Mouse (Mus musculus) mouse trophoblast stem cell (cell line): Measurements from ENCODE around the gene Rbl1.
"Not testable (repeated sequence)": the region's sequence is repeated elsewhere in the genome, so short reads cannot be mapped to it uniquely, and the experiment has no call there.

Experiments used
- in situ Hi-C, 2 experiments: fragments of 300-500 bp; cut with MseI, MboI; formaldehyde crosslinking; loops; 2 replicates in 1 of 2; 3 replicates in 1 of 2; pipeline ENCODE4 v1.15.1; 2025

Gene Rbl1

DNA sequence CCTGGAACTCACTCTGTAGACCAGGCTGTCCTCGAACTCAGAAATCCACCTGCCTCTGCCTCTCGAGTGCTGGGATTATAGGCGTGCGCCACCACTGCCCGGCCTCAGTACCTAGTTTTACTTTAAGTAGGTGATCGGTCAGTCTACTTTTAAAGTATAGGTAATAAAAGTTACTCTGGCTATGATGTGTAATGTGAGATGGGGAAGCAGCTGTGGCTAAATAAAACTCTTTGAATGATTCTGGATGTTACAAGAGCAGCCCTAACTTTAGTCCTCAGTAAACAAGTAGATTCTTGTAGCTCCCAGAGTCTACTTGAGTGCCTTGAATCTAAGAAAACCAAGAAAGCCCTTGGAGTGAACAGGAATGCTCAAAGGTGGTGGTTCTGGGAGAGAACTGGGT, 31.4 kb downstream of the Rbl1 start:
- in situ Hi-C loops, result no loop called here

GRCm38 (mm10) chr2:157170626-157171025, 33.7 kb downstream of the Rbl1 start:
- in situ Hi-C loops, result no loop called here

- in situ Hi-C loops, result no loop called here
These were observed 34.2 kb downstream of the Rbl1 start for GRCm38 (mm10) chr2:157170166-157170565.

DNA sequence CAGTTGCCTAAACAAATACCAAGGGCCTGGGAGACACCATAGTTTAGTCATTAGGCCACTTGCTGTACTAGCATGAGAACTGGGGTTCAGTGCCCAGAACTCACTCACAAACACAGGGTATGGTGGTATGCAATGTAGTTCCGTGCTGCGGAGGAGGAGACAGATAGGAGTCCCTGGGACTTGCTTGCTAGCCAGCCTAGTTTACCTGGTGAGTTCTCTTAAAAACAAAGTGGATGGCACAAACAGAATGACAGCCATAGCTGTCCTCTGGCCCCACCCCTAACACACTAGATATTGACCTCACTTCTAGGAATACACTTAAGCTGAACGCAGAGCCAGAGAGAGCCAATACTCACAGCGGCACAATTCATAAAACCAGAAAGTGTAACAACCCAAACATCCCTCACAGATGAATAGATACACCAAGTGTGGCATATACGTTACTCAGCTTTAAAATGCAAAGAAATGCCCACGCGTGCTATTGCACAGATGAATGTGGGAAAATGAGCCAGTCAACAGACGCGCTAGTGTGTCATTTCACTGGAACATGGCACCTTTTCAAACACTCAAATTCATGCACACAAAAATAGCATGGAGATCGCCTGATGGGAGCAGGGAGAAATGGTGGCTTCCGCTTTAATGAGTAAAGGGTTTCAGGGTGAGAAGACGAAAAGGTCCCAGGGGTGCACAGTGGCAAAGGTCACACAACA, 37.8 kb downstream of the Rbl1 start:
- in situ Hi-C loops, result no loop called here

- in situ Hi-C loops, result not testable (repeated sequence)
These were observed 38.8 kb downstream of the Rbl1 start for GRCm38 (mm10) chr2:157165312-157166224.

DNA sequence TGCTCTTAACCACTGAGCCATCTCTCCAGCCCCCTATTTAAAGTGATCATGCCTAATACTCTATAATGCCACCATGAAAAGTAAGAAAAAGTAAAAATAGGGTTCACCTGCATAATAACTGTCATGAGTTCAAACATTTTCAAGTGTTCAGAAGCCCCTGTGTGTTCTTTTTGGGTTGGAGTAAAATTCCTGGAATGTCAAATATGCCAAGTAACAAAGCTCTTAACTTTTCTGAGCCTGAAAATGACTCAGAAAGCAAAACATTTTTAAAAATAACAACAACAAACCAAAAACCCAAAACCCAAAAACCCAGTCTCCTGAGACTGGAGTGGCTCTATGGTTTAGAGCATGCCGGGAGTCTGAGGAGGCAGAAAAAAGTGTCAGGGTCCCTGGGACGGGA, 40.2 kb downstream of the Rbl1 start:
- in situ Hi-C loops, result no loop called here

- in situ Hi-C loops, result no loop called here
These were observed 48.3 kb downstream of the Rbl1 start for GRCm38 (mm10) chr2:157156079-157156478.

DNA sequence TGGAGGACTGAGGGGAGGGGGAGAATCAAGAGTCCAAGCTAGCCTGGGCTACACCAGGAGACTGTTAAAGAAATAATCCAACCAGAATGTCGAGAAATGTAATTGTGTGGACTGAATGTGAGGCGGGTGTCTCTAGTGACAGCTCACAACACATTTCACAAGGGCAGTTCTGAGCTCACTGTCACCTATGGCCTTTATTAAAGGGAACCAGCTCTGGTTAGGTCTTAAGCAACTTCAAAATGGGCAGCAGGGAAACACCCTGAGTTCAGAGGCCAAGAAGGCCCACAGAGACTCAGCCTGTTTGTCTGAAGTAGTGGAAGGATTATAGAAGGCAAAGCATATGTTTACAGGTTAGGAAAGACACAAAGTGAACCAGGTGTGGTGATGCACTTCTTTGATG, 51.1 kb downstream of the Rbl1 start:
- in situ Hi-C loops, result no loop called here

DNA sequence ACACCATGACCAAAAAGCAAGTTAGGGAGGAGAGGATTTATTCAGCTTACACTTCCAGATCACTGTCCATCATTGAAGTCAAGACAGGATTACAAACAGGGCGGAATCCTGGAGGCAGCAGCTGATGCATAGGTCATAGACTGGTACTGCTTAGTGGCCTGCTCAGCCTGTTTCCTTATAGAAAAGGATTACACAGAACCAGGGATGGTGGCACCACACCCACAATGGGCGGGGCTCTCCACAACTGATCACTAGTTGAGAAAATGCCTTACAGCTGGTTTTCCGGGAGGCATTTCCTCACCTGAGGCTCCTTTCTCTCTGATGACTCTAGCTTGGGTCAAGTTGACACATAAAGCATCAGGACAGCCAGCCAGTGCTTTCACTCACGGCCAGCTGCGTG, 55.9 kb downstream of the Rbl1 start:
- in situ Hi-C loops, result no loop called here

DNA sequence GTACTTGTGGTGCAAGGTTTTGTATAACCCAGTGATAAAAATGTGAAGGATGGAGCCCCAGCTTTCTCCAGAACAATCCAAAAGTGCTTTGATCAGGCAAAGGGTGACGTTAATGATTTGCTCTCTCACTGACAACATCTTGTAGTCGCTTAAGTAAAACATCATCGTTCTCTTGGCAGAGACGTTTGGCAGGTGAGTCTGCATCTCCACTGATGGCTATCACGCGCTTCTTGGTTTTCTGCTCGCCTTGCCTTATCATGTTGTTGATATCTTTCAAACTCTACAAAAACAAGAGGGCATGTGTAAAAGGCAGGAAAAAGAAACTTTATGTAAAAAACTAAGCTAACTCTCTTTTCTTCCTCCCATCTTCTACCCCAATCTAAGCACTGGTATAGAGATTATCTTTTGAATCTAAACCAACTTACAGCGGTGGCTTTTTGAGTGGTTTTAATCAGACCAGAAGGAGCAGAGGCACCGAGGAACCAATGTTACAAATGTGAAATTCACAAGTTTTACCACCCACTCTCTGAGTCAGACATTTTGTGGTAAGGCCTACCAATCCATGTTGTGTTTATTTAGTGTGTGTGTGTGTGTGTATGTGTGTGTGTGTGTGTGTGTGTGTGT, 56.8 kb downstream of the Rbl1 start:
- in situ Hi-C loops, result no loop called here

DNA sequence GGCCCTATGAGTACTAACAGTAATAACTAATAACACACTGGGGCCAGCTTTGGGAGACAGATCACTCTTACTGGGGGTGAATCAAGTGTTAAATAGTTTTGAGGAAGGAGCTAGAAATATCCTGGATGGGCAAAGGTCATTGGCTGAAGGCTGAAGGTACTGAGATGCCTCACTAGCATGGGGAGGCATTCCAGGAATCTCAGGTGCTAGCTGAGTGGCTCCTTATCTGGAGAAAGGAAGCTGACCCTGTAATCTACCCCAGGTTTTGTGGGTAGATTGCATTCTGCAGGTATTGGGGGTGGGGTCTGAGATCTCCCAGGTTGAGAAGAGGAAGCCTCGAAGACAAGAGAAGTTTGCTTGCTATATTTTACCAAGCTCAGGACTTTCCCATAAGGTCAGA, 59.2 kb downstream of the Rbl1 start:
- in situ Hi-C loops, result no loop called here

DNA sequence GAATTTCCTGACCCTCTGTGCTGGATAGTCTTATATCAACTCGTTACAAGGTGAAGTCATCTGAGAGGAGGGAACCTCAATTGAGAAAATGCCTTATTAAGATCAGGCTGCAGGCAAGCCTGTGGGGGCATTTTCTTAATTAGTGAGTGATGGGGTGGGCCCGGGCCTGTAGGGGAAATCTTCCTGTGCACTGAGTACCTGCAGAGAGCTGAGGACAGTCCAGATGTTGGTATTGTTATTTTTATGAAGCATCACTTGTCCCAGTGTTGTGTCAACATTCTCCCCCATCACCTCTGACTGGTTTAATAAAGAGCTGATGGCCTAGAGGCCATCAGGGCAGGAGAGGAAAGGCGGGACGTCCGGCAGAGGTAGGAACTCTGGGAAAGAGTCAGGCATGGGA, 60.2 kb downstream of the Rbl1 start:
- in situ Hi-C loops, result no loop called here

DNA sequence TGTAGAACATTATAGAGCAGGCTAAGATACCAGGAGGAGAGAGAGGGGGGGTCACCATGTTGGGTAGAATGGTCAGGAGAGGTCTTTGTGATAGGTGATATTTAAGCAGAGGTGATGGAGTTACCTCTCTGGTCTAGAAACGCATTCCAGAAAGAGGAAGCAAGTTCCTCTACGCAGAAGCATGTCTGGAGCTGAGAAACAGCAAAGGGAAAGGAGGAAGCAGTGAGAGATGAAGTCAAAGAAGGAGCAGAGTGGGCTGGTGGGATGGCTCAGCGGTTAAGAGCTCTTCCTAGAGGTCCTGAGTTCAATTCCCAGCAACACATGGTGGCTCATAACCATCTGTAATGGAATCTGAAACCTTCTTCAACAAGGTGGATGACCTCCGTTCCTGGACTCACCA, 62.4 kb downstream of the Rbl1 start:
- in situ Hi-C loops, result no loop called here

- in situ Hi-C loops, result no loop called here
These were observed 65.0 kb downstream of the Rbl1 start for GRCm38 (mm10) chr2:157139251-157139802.

DNA sequence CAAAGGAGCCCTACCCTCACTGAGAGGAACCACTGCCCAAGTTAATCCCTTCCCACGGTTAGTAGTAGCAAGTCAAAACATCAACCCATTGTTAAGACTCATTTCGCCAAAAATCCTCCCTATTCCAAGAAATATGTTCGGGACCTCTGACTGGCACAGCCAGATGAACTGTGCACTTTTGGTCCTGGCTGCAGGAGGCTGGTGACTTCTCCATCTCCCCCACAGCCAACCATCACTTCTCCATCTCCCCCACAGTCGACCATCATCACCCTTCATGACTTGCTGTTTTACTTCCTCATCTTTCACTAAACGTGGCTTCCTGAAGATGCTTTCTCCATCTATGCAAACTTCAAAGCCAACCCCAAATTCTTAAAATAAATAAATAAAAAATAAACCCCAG, 65.5 kb downstream of the Rbl1 start:
- in situ Hi-C loops, result no loop called here

GRCm38 (mm10) chr2:157137959-157138731, 66.2 kb downstream of the Rbl1 start:
- in situ Hi-C loops, result no loop called here

DNA sequence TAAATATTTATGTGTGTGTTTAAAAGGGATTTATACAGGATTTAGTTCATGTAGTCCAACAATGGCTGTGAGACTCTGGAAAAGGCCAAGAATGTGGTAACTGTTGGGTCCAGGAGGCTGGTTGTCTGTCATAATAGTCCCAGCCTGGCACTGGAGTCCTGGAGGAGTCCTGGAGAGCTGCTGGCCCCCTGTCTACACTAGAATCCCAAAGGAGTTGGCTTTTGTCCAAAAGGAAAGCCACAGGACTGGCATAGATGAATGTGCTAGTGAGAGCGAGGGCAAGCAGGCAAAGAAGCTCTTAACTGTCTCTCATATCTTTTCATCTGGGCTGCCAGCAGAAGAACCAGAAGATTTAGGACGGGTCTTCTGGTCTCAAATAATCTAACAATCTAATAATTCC, 67.7 kb downstream of the Rbl1 start:
- in situ Hi-C loops, result no loop called here

- in situ Hi-C loops, result no loop called here
These were observed 68.2 kb downstream of the Rbl1 start for GRCm38 (mm10) chr2:157136176-157136575.

- in situ Hi-C loops, result no loop called here
These were observed 68.7 kb downstream of the Rbl1 start for GRCm38 (mm10) chr2:157135529-157136120.

GRCm38 (mm10) chr2:157135014-157135413, 69.3 kb downstream of the Rbl1 start, which contains the start of gene Samhd1:
TSS of gene Samhd1 (minus strand) at chr2:157135265.
- in situ Hi-C loops, result no loop called here

DNA sequence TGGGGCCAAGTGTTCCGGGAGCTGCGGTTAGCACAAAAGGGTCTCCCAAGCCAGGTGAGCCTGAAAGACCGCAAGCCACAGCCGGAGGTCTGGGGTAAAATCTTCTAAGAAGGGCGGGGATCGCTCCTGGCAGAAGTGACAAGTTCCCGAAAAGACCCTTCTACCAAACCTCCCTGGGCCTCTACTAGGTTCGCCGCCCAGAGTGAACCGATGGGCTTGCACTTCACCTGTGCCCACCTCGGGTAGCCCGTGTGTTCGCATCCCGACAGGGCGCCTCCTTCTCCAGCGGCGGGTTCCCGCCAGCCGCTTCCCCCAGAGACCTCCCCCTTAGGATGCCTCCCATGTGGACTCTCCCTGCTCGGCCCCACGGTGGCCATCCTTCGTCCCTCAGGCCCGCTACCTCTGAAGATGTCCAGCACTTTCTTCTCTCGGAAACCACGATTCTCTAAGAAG, 69.8 kb downstream of the Rbl1 start:
- in situ Hi-C loops, result no loop called here
